Mouse (Mus musculus): Measurements from ENCODE around the gene Taar8b. TPM values are rescaled to one million over a fixed set of nuclear protein-coding genes. Genes with fewer than 3 reads are reported as not detected.
A peak's percentile ranks its signal among the peaks of the same experiment; 100 is the strongest.
"Not testable (repeated sequence)": the region's sequence is repeated elsewhere in the genome, so short reads cannot be mapped to it uniquely, and the experiment has no call there.

Gene Taar8b
- polyA plus RNA-seq (2016; fragmentation: Nextera tagmentation; extraction: Ambion mirVana): not detected in 2 replicates

GRCm38 (mm10) chr10:24092194-24092593 lies at the start of gene Taar8b:
Gene Taar8b, minus strand, starts transcription at chr10:24092294.
- Histone ChIP-seq H3K9me3 (no peaks in the 10 kb centered on the region), H3K27me3 (replicated peaks) (no peaks in the 10 kb centered on the region), H3K4me3 (no peak within 1 kb of the TSS), H3K4me1 (no peaks in the 10 kb centered on the region), H3K4me2 (replicated peaks) (no peak within 1 kb of the TSS), H3K36me3 (no peaks in the 10 kb centered on the region), H3K9ac (no peak within 1 kb of the TSS), H3K27ac (no peak within 1 kb of the TSS)
- WGBS: 68% methylated on average over 2 of the region's 2 CpGs
- ATAC-seq (ENCODE audit: low FRiP score, low read depth): no peak

GRCm38 (mm10) chr10:24138623-24139261 lies 46.6 kb upstream of the Taar8b start:
- no peak overlapping the region for H3K27ac ChIP-seq
- no peaks in the 10 kb centered on the region for H3K4me1 ChIP-seq
- H3K27me3 ChIP-seq (replicated peaks): no peaks in the 10 kb centered on the region
- H3K4me2 ChIP-seq (replicated peaks): no peak overlapping the region
- WGBS: 87% methylated on average over 2 of the region's 2 CpGs
- H3K9ac ChIP-seq: no peak overlapping the region
- H3K9me3 ChIP-seq: no peaks in the 10 kb centered on the region
- no peak for ATAC-seq (ENCODE audit: low FRiP score, low read depth)
- no peaks in the 10 kb centered on the region for H3K36me3 ChIP-seq
- H3K4me3 ChIP-seq: no peak overlapping the region

GRCm38 (mm10) chr10:24134071-24134645 lies 42.1 kb upstream of the Taar8b start:
- no peaks in the 10 kb centered on the region for H3K27me3 ChIP-seq (replicated peaks)
- H3K36me3 ChIP-seq: no peaks in the 10 kb centered on the region
- ATAC-seq (ENCODE audit: low FRiP score, low read depth): no peak
- no peak overlapping the region for H3K4me3 ChIP-seq
- H3K27ac ChIP-seq: no peak overlapping the region
- H3K9me3 ChIP-seq: no peaks in the 10 kb centered on the region
- 64% methylated on average over 7 of the region's 7 CpGs for WGBS
- no peak overlapping the region for H3K4me2 ChIP-seq (replicated peaks)
- H3K9ac ChIP-seq: no peak overlapping the region
- no peaks in the 10 kb centered on the region for H3K4me1 ChIP-seq

GRCm38 (mm10) chr10:24133132-24133531 lies 41.0 kb upstream of the Taar8b start:
- H3K27me3 ChIP-seq (replicated peaks): no peaks in the 10 kb centered on the region
- H3K27ac ChIP-seq: no peak overlapping the region
- no peak overlapping the region for H3K4me3 ChIP-seq
- no peak for ATAC-seq (ENCODE audit: low FRiP score, low read depth)
- H3K36me3 ChIP-seq: no peaks in the 10 kb centered on the region
- no peaks in the 10 kb centered on the region for H3K9me3 ChIP-seq
- H3K4me1 ChIP-seq: no peaks in the 10 kb centered on the region
- WGBS: 61% methylated on average over 2 of the region's 2 CpGs
- no peak overlapping the region for H3K4me2 ChIP-seq (replicated peaks)
- H3K9ac ChIP-seq: no peak overlapping the region

GRCm38 (mm10) chr10:24132273-24132672 lies 40.2 kb upstream of the Taar8b start:
- ATAC-seq (ENCODE audit: low FRiP score, low read depth): no peak
- Histone ChIP-seq H3K4me2 (replicated peaks) (0 out of 2 replicates have a peak overlapping the region, but pooled peaks have one; percentile 14), H3K9ac (no peak overlapping the region), H3K9me3 (no peaks in the 10 kb centered on the region), H3K27ac (no peak overlapping the region), H3K4me3 (no peak overlapping the region), H3K36me3 (no peaks in the 10 kb centered on the region), H3K27me3 (replicated peaks) (no peaks in the 10 kb centered on the region), H3K4me1 (no peaks in the 10 kb centered on the region)
- WGBS: 20% methylated on average over 5 of the region's 5 CpGs

- no peaks in the 10 kb centered on the region for H3K4me1 ChIP-seq
- H3K9me3 ChIP-seq: no peaks in the 10 kb centered on the region
- 28% methylated on average over 9 of the region's 9 CpGs for WGBS
- ATAC-seq (ENCODE audit: low FRiP score, low read depth): peak; percentile 92
- no peaks in the 10 kb centered on the region for H3K27me3 ChIP-seq (replicated peaks)
- H3K4me2 ChIP-seq (replicated peaks): peak overlapping the region; percentile 43; the same call in 1 of the 2 replicates
- H3K36me3 ChIP-seq: no peaks in the 10 kb centered on the region
- no peak overlapping the region for H3K9ac ChIP-seq
- H3K4me3 ChIP-seq: no peak overlapping the region
- H3K27ac ChIP-seq: no peak overlapping the region
Measured at GRCm38 (mm10) chr10:24131451-24132262, 39.6 kb upstream of the Taar8b start.

GRCm38 (mm10) chr10:24111116-24111778 lies 19.2 kb upstream of the Taar8b start:
- 58% methylated on average over 6 of the region's 6 CpGs for WGBS

GRCm38 (mm10) chr10:24109434-24109833 lies 17.3 kb upstream of the Taar8b start, which contains the start of gene Taar9:
Gene Taar9, minus strand, starts transcription at chr10:24109534.
- not testable (repeated sequence) for ATAC-seq (ENCODE audit: low FRiP score, low read depth); H3K4me2 ChIP-seq (replicated peaks); H3K9ac ChIP-seq; H3K27me3 ChIP-seq (replicated peaks); H3K36me3 ChIP-seq; H3K4me3 ChIP-seq; H3K27ac ChIP-seq; H3K4me1 ChIP-seq; H3K9me3 ChIP-seq
- WGBS: 87% methylated on average over 8 of the region's 8 CpGs

More at GRCm38 (mm10) chr10:24111116-24111778, 19.2 kb upstream of the Taar8b start:
- ATAC-seq (ENCODE audit: low FRiP score, low read depth): 0 out of 2 replicates have a peak, but pooled peaks have one; percentile 48
- no peak overlapping the region for H3K4me2 ChIP-seq (replicated peaks)
- H3K27me3 ChIP-seq (replicated peaks): no peaks in the 10 kb centered on the region
- no peak overlapping the region for H3K4me3 ChIP-seq
- H3K4me1 ChIP-seq: no peaks in the 10 kb centered on the region
- H3K9ac ChIP-seq: no peak overlapping the region
- H3K9me3 ChIP-seq: 0 out of 2 replicates have a peak, but pooled peaks cover 6% of the 10 kb centered on the region
- no peak overlapping the region for H3K27ac ChIP-seq
- no peaks in the 10 kb centered on the region for H3K36me3 ChIP-seq

- H3K9ac ChIP-seq: no peak overlapping the region
- no peaks in the 10 kb centered on the region for H3K4me1 ChIP-seq
- H3K27ac ChIP-seq: no peak overlapping the region
- ATAC-seq (ENCODE audit: low FRiP score, low read depth): no peak
- 50% methylated on average over 3 of the region's 3 CpGs for WGBS
- no peak overlapping the region for H3K4me2 ChIP-seq (replicated peaks)
- no peaks in the 10 kb centered on the region for H3K27me3 ChIP-seq (replicated peaks)
- no peak overlapping the region for H3K4me3 ChIP-seq
- H3K9me3 ChIP-seq: no peaks in the 10 kb centered on the region
- H3K36me3 ChIP-seq: no peaks in the 10 kb centered on the region
Measured at GRCm38 (mm10) chr10:24108236-24108635, 16.1 kb upstream of the Taar8b start.

GRCm38 (mm10) chr10:24107747-24108146 lies 15.7 kb upstream of the Taar8b start:
- H3K9me3 ChIP-seq: no peaks in the 10 kb centered on the region
- ATAC-seq (ENCODE audit: low FRiP score, low read depth): no peak
- H3K4me3 ChIP-seq: no peak overlapping the region
- 73% methylated on average over 5 of the region's 5 CpGs for WGBS
- no peak overlapping the region for H3K9ac ChIP-seq
- H3K4me2 ChIP-seq (replicated peaks): no peak overlapping the region
- no peaks in the 10 kb centered on the region for H3K4me1 ChIP-seq
- no peaks in the 10 kb centered on the region for H3K36me3 ChIP-seq
- H3K27me3 ChIP-seq (replicated peaks): no peaks in the 10 kb centered on the region
- no peak overlapping the region for H3K27ac ChIP-seq

- 62% methylated on average over 1 of the region's 1 CpGs for WGBS
Measured at GRCm38 (mm10) chr10:24103299-24103698, 11.2 kb upstream of the Taar8b start.

GRCm38 (mm10) chr10:24101812-24102211 lies 9.7 kb upstream of the Taar8b start, which contains the start of gene Taar8c:
Gene Taar8c, minus strand, starts transcription at chr10:24101912.
- not testable (repeated sequence) for H3K4me1 ChIP-seq; H3K4me3 ChIP-seq; H3K9me3 ChIP-seq; H3K36me3 ChIP-seq; H3K9ac ChIP-seq; H3K4me2 ChIP-seq (replicated peaks); H3K27ac ChIP-seq; ATAC-seq (ENCODE audit: low FRiP score, low read depth); H3K27me3 ChIP-seq (replicated peaks)
- 96% methylated on average over 1 of the region's 3 CpGs for WGBS

More at GRCm38 (mm10) chr10:24103299-24103698, 11.2 kb upstream of the Taar8b start:
- H3K4me1 ChIP-seq; H3K9me3 ChIP-seq; H3K4me3 ChIP-seq; H3K27ac ChIP-seq; ATAC-seq (ENCODE audit: low FRiP score, low read depth); H3K9ac ChIP-seq; H3K36me3 ChIP-seq; H3K4me2 ChIP-seq (replicated peaks); H3K27me3 ChIP-seq (replicated peaks): not testable (repeated sequence)

All from neural tube, embryonic 12.5 days (tissue).